Mouse (Mus musculus): ENCODE measurements at regions not wholly inside any gene's neighbourhood (a gene's known extent, or its start where the extent isn't known, plus 50 kb on each side); places are given as distances from the start of the nearest gene placed in this dataset.

DNA sequence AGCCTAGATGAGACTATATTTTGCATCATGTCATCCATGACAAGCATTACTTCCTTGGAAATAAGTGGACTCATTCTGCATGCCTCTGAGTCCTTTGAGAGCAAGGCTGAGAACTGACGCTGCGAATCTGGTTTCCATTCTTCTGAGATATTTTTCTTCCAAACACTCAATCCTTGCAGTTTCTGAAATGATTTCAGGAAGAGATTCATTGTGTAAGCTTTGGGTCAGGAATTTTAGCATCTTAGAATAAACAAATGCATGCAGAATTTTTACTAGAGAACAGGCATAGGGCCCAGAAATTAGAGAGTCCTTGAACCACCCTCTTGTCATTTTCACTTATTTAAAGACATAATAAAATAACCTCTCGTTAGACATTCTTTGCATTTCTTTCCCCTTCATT lies 151.5 kb upstream of the Sema3a start:
- TF ChIP-seq POLR2A (IDR thresholded peaks at IDR 0.05; ENCODE audit: insufficient read length, low read depth) (no peak), E2F4 (IDR thresholded peaks at IDR 0.05; ENCODE audit: insufficient read depth) (no peak), USF1 (IDR thresholded peaks at IDR 0.05; ENCODE audit: low read depth) (no peak), POLR2AphosphoS2 (IDR thresholded peaks at IDR 0.05; ENCODE audit: insufficient read length, low read depth) (no peak), CEBPB (IDR thresholded peaks at IDR 0.05; ENCODE audit: insufficient read depth, poor library complexity, severe bottlenecking) (no peak), MYOG (IDR thresholded peaks at IDR 0.05; ENCODE audit: control insufficient read depth in 1 of 3, insufficient read depth in 1 of 3, insufficient read length in 2 of 3, low read depth in 2 of 3) (no peak), TCF12 (IDR thresholded peaks at IDR 0.05; ENCODE audit: insufficient read depth, poor library complexity, severe bottlenecking) (no peak), MAX (IDR thresholded peaks at IDR 0.05; ENCODE audit: low read depth) (no peak), SRF (IDR thresholded peaks at IDR 0.05; ENCODE audit: control insufficient read depth, insufficient read length, low read depth) (no peak)

All from myocyte (in vitro differentiated cells).